Mouse (Mus musculus) bone marrow, adult 2 months (tissue): ENCODE results near the gene Aldh16a1.
"Not testable (repeated sequence)": the region's sequence is repeated elsewhere in the genome, so short reads cannot be mapped to it uniquely, and the experiment has no call there.

ENCODE experiments used
- CTCF ChIP-seq: fragments of 200-500 bp; IDR thresholded peaks from 2 replicates; pipeline ENCODE4 v1.5.1; 2011; ENCODE audit warnings: low read length, control low read depth; ENCODE audit not compliant: control insufficient read depth, insufficient read depth
- POLR2A ChIP-seq: fragments of 200-500 bp; IDR thresholded peaks from 2 replicates; pipeline ENCODE4 v1.6.1; 2011; ENCODE audit warnings: low read depth, mild to moderate bottlenecking, control low read depth, low read length, borderline replicate concordance; ENCODE audit not compliant: control insufficient read depth

- 0 out of 2 replicates have a peak, but pooled peaks have one; percentile 28 for TF ChIP-seq CTCF
- not testable (repeated sequence) for TF ChIP-seq POLR2A
Measured at GRCm38 (mm10) chr7:45173772-45174171, 19.4 kb upstream of the Aldh16a1 start.
